Mouse (Mus musculus): ENCODE results near the gene Nudt15.

DNA sequence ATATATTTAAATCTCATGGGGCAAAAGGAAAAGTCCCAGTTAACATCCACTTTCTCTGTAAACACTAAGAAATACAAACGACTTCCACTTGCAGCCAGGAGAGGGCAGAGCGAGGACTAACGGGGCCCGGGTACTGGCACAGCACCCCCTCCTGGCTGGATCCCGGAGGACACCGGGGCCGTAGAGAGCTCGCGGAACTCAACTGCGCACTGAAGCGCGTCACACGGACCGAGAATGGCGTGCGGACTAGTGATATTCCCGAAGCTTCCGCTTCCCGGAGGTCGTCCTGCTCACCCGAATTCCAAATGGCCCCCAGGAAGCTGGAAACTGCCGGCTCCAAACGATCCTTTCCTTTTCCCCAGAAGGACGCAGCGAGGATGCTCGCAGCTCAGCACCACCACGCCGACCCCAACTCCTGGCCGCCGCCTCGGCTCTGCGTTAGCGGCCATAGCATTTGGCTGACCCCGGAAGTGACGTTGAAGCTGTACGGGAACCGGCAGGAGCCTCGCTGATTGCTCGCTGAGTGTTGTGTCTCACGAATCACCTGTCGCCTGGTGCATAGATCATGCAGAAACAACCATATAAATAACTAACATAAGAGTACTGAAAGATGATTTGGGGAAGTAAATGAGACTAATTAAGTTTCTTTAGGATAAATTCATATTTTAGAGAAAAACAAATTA, 23.1 kb downstream of the Nudt15 start, which contains the start of gene Sucla2:
- TF ChIP-seq TAL1 (IDR thresholded peaks at IDR 0.05; ENCODE audit: low read length) (no peak), GATA1 (IDR thresholded peaks at IDR 0.05; ENCODE audit: low read length) (no peak)

Measured in erythroblast, embryonic 14.5 days (primary cell).